Mouse (Mus musculus): ENCODE results near the gene Minpp1. TPM values are rescaled to one million over a fixed set of nuclear protein-coding genes. Genes with fewer than 3 reads are reported as not detected.

The Minpp1 gene
- polyA plus RNA-seq (2014; fragmentation: Illumina TruSeq; extraction: RNeasy Lipid Tissue Mini Kit (QIAGEN cat#74804); ENCODE audit: low read depth, low replicate concordance) = 56.1 TPM

GRCm38 (mm10) chr19:32485681-32486105 is at the start of gene Minpp1:
TSS of gene Minpp1 (plus strand) at chr19:32485769.

GRCm38 (mm10) chr19:32466478-32466877 is 19.1 kb upstream of the Minpp1 start, which contains the start of gene Rpl9-ps6:
TSS of gene Rpl9-ps6 (minus strand) at chr19:32466578.

Other genes with a start within 250 kb of the Minpp1 start
- gene Sgms1, start 96.1 kb upstream of the Minpp1 start, polyA plus RNA-seq (2014; fragmentation: Illumina TruSeq; extraction: RNeasy Lipid Tissue Mini Kit (QIAGEN cat#74804); ENCODE audit: low read depth, low replicate concordance) = 98.6 TPM
- 30.0 TPM for gene Rpl9-ps6, start 19.2 kb upstream of the Minpp1 start, polyA plus RNA-seq (2014; fragmentation: Illumina TruSeq; extraction: RNeasy Lipid Tissue Mini Kit (QIAGEN cat#74804); ENCODE audit: low read depth, low replicate concordance)
- gene Papss2, start 110.0 kb downstream of the Minpp1 start, polyA plus RNA-seq (2014; fragmentation: Illumina TruSeq; extraction: RNeasy Lipid Tissue Mini Kit (QIAGEN cat#74804); ENCODE audit: low read depth, low replicate concordance) = 637 TPM

Measured in kidney, adult 10 weeks (tissue).